Mouse (Mus musculus) Patski (cell line): ENCODE results near the gene Fpr1. TPM values are rescaled to one million over a fixed set of nuclear protein-coding genes. Genes with fewer than 3 reads are reported as not detected.
A peak's percentile ranks its signal among the peaks of the same experiment; 100 is the strongest.

Source experiments
- ATAC-seq: fragments of 100-300 bp; one replicate; pipeline ENCODE4 v1.8.0; 2021
- CTCF ChIA-PET: fragments of 350-600 bp; sonication (Branson Sonifier 250); formaldehyde crosslinking; loops from one replicate; lab custom pipeline; 2022; ENCODE audit warnings: inconsistent platforms; lab: Charles Lee
- POLR2A ChIA-PET: fragments of 350-600 bp; sonication (Branson Sonifier 250); formaldehyde crosslinking; loops from one replicate; lab custom pipeline; 2022; ENCODE audit warnings: antibody characterized with exemption, inconsistent platforms; lab: Charles Lee
- DNase-seq: peaks from one replicate; pipeline ENCODE4 v3.0.0-alpha.2; 2011; ENCODE audit warnings: low read depth, low spot score
- H3K27me3 ChIP-seq: fragments of 371-371 bp; one replicate; pipeline ENCODE4 v1.5.1; 2021
- CTCF ChIP-seq: fragments of 100-300 bp; IDR thresholded peaks from one replicate; pipeline ENCODE4 v1.5.1; 2021
- in situ Hi-C: fragments of 300-500 bp; cut with MboI; formaldehyde crosslinking; loops from 3 replicates; pipeline ENCODE4 v1.11.1; 2018; ENCODE audit warnings: low pct_unique_long_range_greater_than_20kb, mixed read lengths
- polyA plus RNA-seq: library from polyadenylated mRNA; unstranded; gene quantifications from one replicate; pipeline ENCODE4 v1.2.3, GENCODE M21; 2021

Gene Fpr1
- polyA plus RNA-seq, 1 experiment from 2014 or later, result 0.22 TPM

DNA sequence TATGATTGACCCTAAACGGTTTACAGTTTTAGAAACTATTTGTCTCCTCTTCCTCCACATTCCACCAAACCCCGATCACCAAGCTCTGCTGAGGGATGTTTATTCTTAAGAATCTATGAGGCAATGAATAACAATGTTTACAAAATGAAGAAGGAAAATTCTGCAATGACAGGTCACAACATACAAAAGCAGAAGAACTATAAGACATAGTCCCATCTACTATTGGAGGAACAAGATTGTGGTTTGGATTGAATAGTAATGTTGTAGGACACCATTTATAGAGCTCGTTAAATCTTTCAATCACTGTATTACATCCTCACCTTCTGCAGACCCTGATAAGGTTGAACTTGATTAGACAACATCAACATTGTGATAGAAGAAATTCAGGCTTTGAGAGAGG, 1.1 kb downstream of the Fpr1 start:
- peaks cover 16% of the 10 kb centered on the region for H3K27me3 ChIP-seq
- ATAC-seq (no peak), DNase-seq (no peak)
- ChIA-PET CTCF (no interaction called here), POLR2A (no interaction called here)
- no peak for TF ChIP-seq CTCF
- in situ Hi-C loops, result no loop called here

DNA sequence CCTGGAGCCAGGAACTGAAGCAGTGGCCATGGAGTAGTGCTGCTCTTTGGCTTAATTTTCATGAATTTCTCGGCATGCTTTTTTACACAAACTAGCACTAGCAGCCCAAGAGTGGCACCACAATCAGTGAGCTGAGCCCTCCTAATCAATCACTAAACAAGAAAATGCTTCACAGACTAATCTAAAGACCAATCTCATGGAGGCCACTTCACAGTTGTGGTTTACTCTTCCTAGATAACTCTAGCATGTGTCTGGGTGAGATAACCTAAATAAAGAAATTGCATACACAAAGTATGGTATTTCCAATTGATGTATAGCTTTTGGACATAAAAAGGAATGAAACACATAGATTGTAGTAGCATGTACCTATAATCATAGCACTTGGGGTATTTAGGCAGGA, 4.4 kb downstream of the Fpr1 start:
- in situ Hi-C loops, result no loop called here
- DNase-seq (no peak), ATAC-seq (no peak)
- TF ChIP-seq CTCF, result no peak
- ChIA-PET CTCF (interaction anchor here (0.7 kb wide), 1 partner anchor 11 kb away, joined by 3 read pairs; no protein-coding TSS in a partner anchor), POLR2A (no interaction called here)
- H3K27me3 ChIP-seq, result peaks cover 15% of the 10 kb centered on the region

DNA sequence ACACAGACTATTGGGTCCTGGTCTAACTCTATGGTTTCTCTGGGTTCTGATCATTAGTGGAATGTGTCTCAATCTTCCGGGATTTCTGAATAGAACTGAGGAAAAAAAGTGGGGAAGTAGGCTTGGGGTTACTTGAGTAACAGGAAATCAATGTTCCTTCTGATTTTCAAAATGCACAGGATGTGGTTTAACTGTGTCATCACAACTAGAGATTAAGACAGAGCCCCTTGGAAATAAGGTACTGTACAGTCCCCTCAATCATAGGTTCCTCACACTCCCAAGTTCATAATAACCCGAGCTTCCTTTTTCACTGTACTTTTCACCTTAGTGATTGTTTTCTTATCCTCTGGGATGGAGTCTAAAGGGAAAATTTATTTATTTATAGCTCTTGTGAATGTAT, 12.0 kb downstream of the Fpr1 start:
- POLR2A ChIA-PET, result no interaction called here
- no peak for TF ChIP-seq CTCF
- H3K27me3 ChIP-seq, result no peaks in the 10 kb centered on the region
- CTCF ChIA-PET, result interaction anchor here (1.1 to 1.3 kb wide), 3 partner anchors 11 to 27 kb away, joined by 3 read pairs; no protein-coding TSS in a partner anchor
- ATAC-seq (no peak), DNase-seq (no peak)
- in situ Hi-C loops, result no loop called here

DNA sequence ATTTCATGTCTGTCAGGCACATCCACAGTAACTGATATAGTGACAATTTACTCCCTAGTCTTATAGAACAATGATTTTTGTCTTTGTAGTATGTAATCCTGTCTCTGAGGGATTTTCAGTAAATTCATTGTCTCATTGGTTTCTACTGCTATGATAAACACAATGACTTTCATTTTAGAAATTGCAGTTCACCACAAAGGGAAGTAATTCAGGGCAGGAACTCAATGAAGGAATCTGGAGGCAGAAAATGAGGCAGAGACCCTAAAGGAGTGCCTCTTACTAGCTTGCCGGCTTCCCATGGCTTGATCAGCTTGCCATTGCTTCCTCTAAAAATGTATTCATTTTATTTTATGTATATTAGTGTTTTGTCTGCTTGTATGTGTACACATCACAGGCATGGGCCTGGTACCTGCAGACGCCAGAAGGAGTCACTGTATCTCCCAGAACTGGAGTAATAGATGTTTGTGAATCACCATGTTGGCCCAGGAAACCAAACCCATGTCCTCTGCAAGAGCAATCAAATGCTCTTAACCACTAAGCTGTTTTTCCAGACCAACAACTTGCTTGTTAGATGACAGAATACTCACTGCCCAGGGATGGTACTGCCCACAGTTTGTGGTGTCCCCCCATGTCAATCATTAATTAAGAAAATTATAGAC, 12.7 kb downstream of the Fpr1 start:
- DNase-seq (no peak), ATAC-seq (peak; percentile 26)
- ChIA-PET POLR2A (no interaction called here), CTCF (interaction anchor here (1.1 to 1.3 kb wide), 3 partner anchors 10 to 26 kb away, joined by 3 read pairs; no protein-coding TSS in a partner anchor)
- peak; percentile 28 for TF ChIP-seq CTCF
- in situ Hi-C loops, result no loop called here
- H3K27me3 ChIP-seq, result no peaks in the 10 kb centered on the region

DNA sequence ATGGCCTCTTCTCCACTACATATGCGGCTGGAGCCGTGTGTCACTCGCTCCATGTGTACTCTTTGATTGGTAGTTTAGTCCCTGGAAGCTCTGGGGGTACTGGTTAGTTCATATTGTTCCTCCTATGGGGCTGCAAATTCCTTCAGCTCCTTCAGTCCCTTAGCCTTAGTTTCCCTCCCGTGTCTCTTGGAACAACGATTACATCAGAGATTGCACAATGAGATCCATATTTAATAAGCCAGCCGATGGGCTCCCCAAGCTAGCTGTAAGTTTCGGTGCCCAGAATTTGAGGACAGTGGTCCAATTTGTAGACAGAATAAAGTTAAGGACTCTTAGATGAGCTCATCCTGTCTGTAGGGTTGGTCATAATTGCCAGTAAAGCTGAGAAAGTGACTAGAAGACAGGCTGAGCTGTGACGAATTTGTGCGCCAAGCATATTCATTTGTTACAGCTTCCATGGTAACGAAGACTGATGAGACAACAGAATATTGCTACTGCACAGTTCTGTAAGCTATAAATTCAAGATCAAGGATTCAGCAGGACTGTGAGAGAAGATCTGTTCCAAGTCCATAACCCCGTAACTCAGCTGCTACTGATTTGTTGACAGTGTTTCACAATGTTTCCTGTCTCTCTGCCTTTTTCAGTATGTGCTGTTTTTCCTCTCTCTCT, 16.8 kb downstream of the Fpr1 start:
- in situ Hi-C loops, result no loop called here
- no peak for TF ChIP-seq CTCF
- DNase-seq, result no peak
- no peak for ATAC-seq
- no peaks in the 10 kb centered on the region for H3K27me3 ChIP-seq
- POLR2A ChIA-PET, result no interaction called here
- CTCF ChIA-PET, result interaction anchor here (1.2 to 1.8 kb wide), 2 partner anchors 8 to 101 kb away, joined by 3 to 5 read pairs; no protein-coding TSS in a partner anchor

DNA sequence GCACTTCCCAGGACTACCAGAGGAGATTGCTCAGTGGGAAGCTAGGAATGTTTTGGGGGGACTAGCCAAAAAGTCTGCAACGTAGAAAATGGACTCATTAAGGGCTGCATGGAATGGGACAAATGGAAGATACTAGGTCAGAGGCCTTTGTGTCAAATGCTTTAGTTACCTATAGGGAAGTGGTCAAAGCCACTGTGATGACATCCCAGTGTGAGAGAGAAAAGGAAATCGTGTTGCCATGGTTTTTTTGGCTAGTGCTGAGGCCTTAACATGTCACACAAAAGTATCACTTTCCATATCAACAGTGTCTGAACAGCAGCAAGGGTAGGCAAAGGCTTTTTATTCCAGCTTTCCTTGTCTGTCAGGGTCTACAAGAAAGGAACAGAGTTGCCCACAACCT, 18.6 kb downstream of the Fpr1 start:
- POLR2A ChIA-PET, result no interaction called here
- in situ Hi-C loops, result no loop called here
- no peak for DNase-seq
- CTCF ChIA-PET, result interaction anchor here (0.6 kb wide), 1 partner anchor 13 kb away, joined by 3 read pairs; no protein-coding TSS in a partner anchor
- H3K27me3 ChIP-seq, result no peaks in the 10 kb centered on the region
- no peak for ATAC-seq
- no peak for TF ChIP-seq CTCF

DNA sequence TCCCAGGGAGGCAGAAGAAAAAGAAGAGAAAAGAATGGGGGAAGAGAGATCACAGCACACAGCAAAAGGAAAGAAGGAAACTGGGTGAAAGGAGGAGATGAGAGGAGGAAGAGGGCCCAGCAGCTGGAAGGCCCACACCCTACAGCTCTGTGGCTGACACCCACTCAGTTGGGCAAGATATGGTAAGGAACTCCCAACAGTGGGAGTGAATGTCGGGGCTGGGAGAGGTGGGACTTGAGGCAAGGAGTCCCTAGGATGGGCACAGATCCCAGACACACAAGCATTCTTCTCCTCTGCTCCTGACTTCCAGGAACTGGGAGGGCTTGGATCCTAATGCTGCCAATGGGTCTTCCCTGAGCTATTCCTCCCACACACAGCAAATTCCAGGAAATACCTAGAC, 21.4 kb downstream of the Fpr1 start:
- CTCF ChIA-PET, result no interaction called here

DNA sequence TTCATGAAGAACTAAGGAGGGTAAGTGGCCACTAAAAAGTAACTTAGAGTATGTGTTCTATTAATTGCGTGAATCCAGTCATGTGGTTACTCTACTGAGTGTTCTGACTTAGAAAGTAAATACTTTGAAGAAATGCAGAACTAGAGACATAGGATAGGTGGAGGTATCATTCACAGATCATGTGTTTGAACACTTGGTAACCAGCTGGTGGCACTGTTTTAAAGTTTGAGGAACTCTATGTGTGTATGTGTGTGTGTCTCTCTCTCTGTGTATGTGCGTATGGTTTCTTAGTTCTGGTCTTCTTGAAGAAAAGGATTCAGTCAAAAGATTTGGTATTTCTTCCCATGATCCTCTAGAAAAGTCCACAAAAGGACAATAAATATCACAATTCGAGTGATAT, 23.6 kb downstream of the Fpr1 start:
- no peak for DNase-seq
- peak; percentile 30 for TF ChIP-seq CTCF
- ATAC-seq, result no peak
- H3K27me3 ChIP-seq, result no peaks in the 10 kb centered on the region
- CTCF ChIA-PET, result interaction anchor here (1.8 kb wide), 1 partner anchor 8 kb away, joined by 5 read pairs; no protein-coding TSS in a partner anchor
- POLR2A ChIA-PET, result interaction anchor here (0.5 kb wide), 1 partner anchor 15 kb away, joined by 3 read pairs; no protein-coding TSS in a partner anchor
- in situ Hi-C loops, result no loop called here

More for the DNA sequence above, 21.4 kb downstream of the Fpr1 start:
- no peak for TF ChIP-seq CTCF
- DNase-seq (no peak), ATAC-seq (no peak)
- in situ Hi-C loops, result no loop called here
- no peaks in the 10 kb centered on the region for H3K27me3 ChIP-seq
- POLR2A ChIA-PET, result no interaction called here

DNA sequence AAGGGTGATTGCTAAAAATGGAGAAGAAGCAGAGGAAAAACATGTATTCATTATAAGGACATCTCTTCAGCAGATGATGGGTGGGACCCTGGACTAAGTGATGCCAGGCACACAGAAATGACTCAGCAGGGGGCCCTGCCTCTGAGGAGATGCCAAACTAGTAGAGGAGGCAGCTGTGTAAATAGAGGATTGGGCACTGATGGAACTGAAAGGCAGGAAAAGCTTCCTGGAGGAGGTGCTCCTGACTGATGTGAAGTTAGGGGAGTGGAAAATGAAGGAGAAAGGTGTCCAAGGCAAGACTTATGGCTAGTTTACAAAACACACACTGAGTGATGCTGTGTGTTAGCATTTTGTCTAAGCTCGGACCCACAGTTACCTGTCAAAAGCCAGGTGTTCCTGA, 26.3 kb downstream of the Fpr1 start:
- in situ Hi-C loops, result no loop called here
- ChIA-PET POLR2A (no interaction called here), CTCF (interaction anchor here (1.9 kb wide), 1 partner anchor 12 kb away, joined by 8 read pairs; no protein-coding TSS in a partner anchor)
- no peaks in the 10 kb centered on the region for H3K27me3 ChIP-seq
- no peak for TF ChIP-seq CTCF
- DNase-seq (no peak), ATAC-seq (no peak)

DNA sequence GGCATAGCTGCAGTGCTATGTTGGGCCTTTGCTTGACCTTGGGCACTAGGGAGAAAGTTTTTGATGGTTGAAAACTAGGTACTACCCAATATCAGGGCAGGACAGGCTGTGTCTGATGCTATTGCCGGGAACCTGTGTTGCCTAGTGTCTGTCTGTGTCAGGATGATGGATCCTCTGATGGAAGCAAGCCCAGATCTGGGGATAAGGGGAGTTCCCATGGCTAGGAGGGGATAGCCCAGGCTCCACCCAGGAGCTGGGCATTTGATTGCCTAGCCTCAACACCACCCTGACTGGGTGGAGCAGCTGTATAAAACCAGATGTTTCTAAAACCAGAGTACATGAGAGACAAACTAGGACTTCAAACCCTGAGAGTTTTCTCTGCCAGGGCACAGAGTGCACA, 27.1 kb downstream of the Fpr1 start:
- DNase-seq (no peak), ATAC-seq (no peak)
- ChIA-PET CTCF (interaction anchor here (1.9 kb wide), 1 partner anchor 11 kb away, joined by 8 read pairs; no protein-coding TSS in a partner anchor), POLR2A (no interaction called here)
- no peaks in the 10 kb centered on the region for H3K27me3 ChIP-seq
- in situ Hi-C loops, result no loop called here
- no peak for TF ChIP-seq CTCF
